In genomic region chr9:77756076-77756475, GRCm38 (mm10) we compare ENCODE assay signal across 8 mouse cellular contexts. TPM values are rescaled to one million over a fixed set of nuclear protein-coding genes. Genes with fewer than 3 reads are reported as not detected.
DNase-seq lines count a peak whose midpoint lies in the region; ATAC-seq and TF ChIP-seq lines count a peak whose summit lies in the region.

No protein-coding gene starts in this region.

- H3K4me1 ChIP-seq in lung, embryonic 16.5 days (replicated peaks; ENCODE audit: control insufficient read depth, insufficient read depth, low read length) = peaks cover 13% of the 10 kb centered on the region
- H3K4me1 ChIP-seq in heart, embryonic 15.5 days (replicated peaks) = peaks cover 21% of the 10 kb centered on the region
- peaks cover 35% of the 10 kb centered on the region for H3K4me1 ChIP-seq in liver, embryonic 16.5 days (ENCODE audit: control insufficient read depth, low read depth, low read length)
- peaks cover 10% of the 10 kb centered on the region; the same call in 1 of the 2 replicates for H3K4me1 ChIP-seq in stomach, embryonic 15.5 days

- H3K9me3 ChIP-seq in lung, embryonic 16.5 days (ENCODE audit: control insufficient read depth, low read length) = no peaks in the 10 kb centered on the region
- H3K9me3 ChIP-seq in heart, embryonic 15.5 days (replicated peaks) = no peaks in the 10 kb centered on the region
- no peaks in the 10 kb centered on the region for H3K9me3 ChIP-seq in liver, embryonic 16.5 days (replicated peaks; ENCODE audit: control insufficient read depth, low read length)
- no peaks in the 10 kb centered on the region for H3K9me3 ChIP-seq in stomach, embryonic 15.5 days

- TF ChIP-seq POLR2A in brain, embryonic 14.5 days (IDR thresholded peaks at IDR 0.05; ENCODE audit: borderline replicate concordance, extremely low read depth, insufficient read depth, insufficient read length, poor library complexity, severe bottlenecking) = no peak

- no peaks in the 10 kb centered on the region for H3K27me3 ChIP-seq in lung, embryonic 16.5 days (ENCODE audit: control insufficient read depth, insufficient read depth, low read depth, low read length)
- H3K27me3 ChIP-seq in heart, embryonic 15.5 days = no peaks in the 10 kb centered on the region
- no peaks in the 10 kb centered on the region for H3K27me3 ChIP-seq in liver, embryonic 16.5 days (ENCODE audit: control insufficient read depth, insufficient read depth, low read depth, low read length)
- H3K27me3 ChIP-seq in stomach, embryonic 15.5 days (replicated peaks) = no peaks in the 10 kb centered on the region

- DNase-seq in lung, postnatal 14 days = no peak
- DNase-seq in brain, embryonic 14.5 days (ENCODE audit: low read depth) = peak; percentile 68
- no peak for DNase-seq in cerebellum, adult 9-11 months
- DNase-seq in right cerebral cortex, adult 18-20 months = no peak

- no peak for ATAC-seq in lung, embryonic 16.5 days (ENCODE audit: low read depth)
- no peak for ATAC-seq in heart, embryonic 15.5 days (replicated peaks; ENCODE audit: insufficient number of reproducible peaks, insufficient read depth, low FRiP score, low read depth)
- peak; percentile 3; the same call in 1 of the 2 replicates for ATAC-seq in liver, embryonic 16.5 days (ENCODE audit: low read depth)
- no peak for ATAC-seq in stomach, embryonic 15.5 days (ENCODE audit: insufficient read depth, low FRiP score, low read depth)

- 26% methylated on average over 9 of the region's 9 CpGs for WGBS in lung, embryonic 16.5 days
- 31% methylated on average over 9 of the region's 9 CpGs for WGBS in heart, embryonic 15.5 days
- WGBS in liver, embryonic 16.5 days (ENCODE audit: insufficient replicate concordance) = 10% methylated on average over 9 of the region's 9 CpGs
- WGBS in stomach, embryonic 15.5 days = 35% methylated on average over 9 of the region's 9 CpGs

- TF ChIP-seq CTCF in brain, embryonic 14.5 days (IDR thresholded peaks at IDR 0.05; ENCODE audit: borderline replicate concordance, extremely low read depth, insufficient read depth, insufficient read length) = peak; percentile 55; the same call in 1 of the 2 replicates

- H3K36me3 ChIP-seq in lung, embryonic 16.5 days (ENCODE audit: control insufficient read depth, insufficient read depth, low read length) = no peaks in the 10 kb centered on the region
- no peaks in the 10 kb centered on the region for H3K36me3 ChIP-seq in heart, embryonic 15.5 days
- no peaks in the 10 kb centered on the region; the same call in 1 of the 2 replicates for H3K36me3 ChIP-seq in liver, embryonic 16.5 days (ENCODE audit: control insufficient read depth, insufficient read depth)
- H3K36me3 ChIP-seq in stomach, embryonic 15.5 days = no peaks in the 10 kb centered on the region

- H3K4me3 ChIP-seq in lung, embryonic 16.5 days (ENCODE audit: low read length) = peak overlapping the region; percentile 86
- peak overlapping the region; percentile 94 for H3K4me3 ChIP-seq in heart, embryonic 15.5 days
- peak overlapping the region; percentile 83 for H3K4me3 ChIP-seq in liver, embryonic 16.5 days (ENCODE audit: low read depth, low read length)
- peak overlapping the region; percentile 80 for H3K4me3 ChIP-seq in stomach, embryonic 15.5 days (replicated peaks)

- H3K9ac ChIP-seq in lung, embryonic 16.5 days (ENCODE audit: low read length) = no peak overlapping the region; the same call in 1 of the 2 replicates
- no peak overlapping the region for H3K9ac ChIP-seq in heart, embryonic 15.5 days
- peak overlapping the region; percentile 91 for H3K9ac ChIP-seq in liver, embryonic 16.5 days (ENCODE audit: low read depth, low read length)
- H3K9ac ChIP-seq in stomach, embryonic 15.5 days = no peak overlapping the region

- H3K4me2 ChIP-seq in lung, embryonic 16.5 days (ENCODE audit: low read depth, low read length) = peak overlapping the region; percentile 83
- H3K4me2 ChIP-seq in heart, embryonic 15.5 days = peak overlapping the region; percentile 96
- peak overlapping the region; percentile 50 for H3K4me2 ChIP-seq in liver, embryonic 16.5 days (ENCODE audit: low read depth, low read length)
- peak overlapping the region; percentile 80 for H3K4me2 ChIP-seq in stomach, embryonic 15.5 days

- H3K27ac ChIP-seq in lung, embryonic 16.5 days (ENCODE audit: low read length) = no peak overlapping the region
- no peak overlapping the region for H3K27ac ChIP-seq in heart, embryonic 15.5 days
- peak overlapping the region; percentile 90 for H3K27ac ChIP-seq in liver, embryonic 16.5 days (ENCODE audit: low read length)
- no peak overlapping the region for H3K27ac ChIP-seq in stomach, embryonic 15.5 days

RNA-seq across cellular contexts. Expression of gene Gclc, which starts 1.7 kb away (rescaled TPM):
- 15.8 and 16.4 TPM in 2 replicates for polyA plus RNA-seq in lung, embryonic 16.5 days (2015; fragmentation: Nextera tagmentation; extraction: Ambion mirVana)
- polyA plus RNA-seq in brain, embryonic 14.5 days (2012; rRNA removed) = 26.2 and 27.0 TPM in 2 replicates
- 5.9 and 9.2 TPM in 2 replicates for polyA plus RNA-seq in heart, embryonic 15.5 days (2015; fragmentation: Nextera tagmentation; extraction: Ambion mirVana)
- polyA plus RNA-seq in liver, embryonic 16.5 days (2015; fragmentation: Nextera tagmentation; extraction: Ambion mirVana) = 21.9 and 24.6 TPM in 2 replicates
- 15.8 and 17.3 TPM in 2 replicates for polyA plus RNA-seq in stomach, embryonic 15.5 days (2015; fragmentation: Nextera tagmentation; extraction: Ambion mirVana)
